Mouse (Mus musculus) C2C12 (cell line): Measurements from ENCODE around the gene Wif1.

ENCODE experiments used
- CEBPB ChIP-seq: IDR thresholded peaks from one replicate; pipeline ENCODE4 v1.6.1; 2011; ENCODE audit warnings: low read depth, mild to moderate bottlenecking, control low read depth, moderate library complexity
- CTCF ChIP-seq: IDR thresholded peaks from one replicate; pipeline ENCODE4 v1.5.1; 2011; ENCODE audit not compliant: control insufficient read depth, insufficient read depth, insufficient read length
- USF1 ChIP-seq: IDR thresholded peaks from one replicate; pipeline ENCODE4 v1.6.1; 2011; ENCODE audit warnings: low read depth, mild to moderate bottlenecking, control low read depth, moderate library complexity

DNA sequence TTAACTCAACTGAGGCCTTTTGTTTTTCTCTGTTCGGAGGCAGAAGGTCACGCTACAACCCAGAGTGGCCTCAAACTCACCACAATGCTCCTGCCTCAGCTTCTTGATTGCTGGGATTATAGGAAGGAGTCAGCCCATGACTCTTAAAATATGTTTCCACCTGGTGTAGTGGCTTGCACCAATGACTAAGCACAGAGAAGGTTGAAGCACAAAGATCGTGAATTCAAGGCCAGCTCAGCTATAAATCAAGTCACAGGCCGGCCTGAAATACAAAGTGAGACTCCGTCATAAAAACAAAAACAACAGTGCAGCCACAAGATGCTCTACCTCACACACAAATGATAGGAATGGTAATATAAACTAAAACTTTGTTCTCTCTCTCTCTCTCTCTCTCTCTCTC lies 10.8 kb upstream of the Wif1 start:
- TF ChIP-seq CTCF (no peak), USF1 (no peak), CEBPB (no peak)
